10 mouse cellular contexts compared by ENCODE assay signal in the genomic region with DNA sequence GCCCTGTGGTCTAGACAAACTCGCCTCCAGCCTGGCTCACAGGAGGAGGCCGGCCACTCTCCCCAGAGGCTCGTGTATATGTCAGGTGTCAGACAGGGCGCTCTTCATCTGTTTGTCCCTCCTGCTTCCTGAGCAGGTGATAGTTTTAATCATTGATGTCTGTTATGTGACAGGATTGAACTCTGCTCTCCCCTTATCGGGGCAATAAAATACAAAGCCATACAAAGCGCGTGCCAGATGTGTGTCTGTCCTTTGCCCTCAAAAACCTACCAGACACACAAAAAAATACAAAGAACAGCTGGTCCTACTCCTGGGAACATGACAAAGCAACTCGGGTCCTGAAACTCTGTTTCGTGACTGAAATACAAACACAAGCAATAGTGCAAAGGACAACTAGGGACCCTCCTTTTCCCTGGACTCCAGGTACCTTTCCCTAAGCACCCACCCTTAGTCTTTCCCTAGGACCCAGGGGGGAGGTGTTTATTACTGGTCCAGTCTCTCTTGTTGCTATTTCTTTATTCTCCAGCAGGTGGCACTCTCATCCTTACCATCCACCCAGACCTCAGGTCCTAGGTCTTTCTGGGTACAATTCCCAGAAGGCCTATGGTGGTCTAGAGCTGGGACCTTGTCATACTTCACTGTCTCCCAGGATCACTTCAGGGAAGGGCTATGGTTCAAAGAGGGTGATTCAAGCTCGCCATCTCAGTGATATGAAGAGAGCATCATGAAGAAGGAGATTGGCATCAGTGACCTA. TPM values are rescaled to one million over a fixed set of nuclear protein-coding genes. Genes with fewer than 3 reads are reported as not detected.
DNase-seq lines count a peak whose midpoint lies in the region; ATAC-seq and TF ChIP-seq lines count a peak whose summit lies in the region.
"Had no signal": no experiment of that assay in that cellular context is flagged by ENCODE, and none has a peak within 500 bp of the region (broad histone marks: within the 10 kb centered on the region; RNA-seq: fewer than 3 reads in every experiment).

No protein-coding gene starts in this region.

- in situ Hi-C loops in ES-E14 (cut with MboI; ENCODE audit: low sequenced_read_pairs in 2 of 2, unreplicated experiment in 2 of 2) = loop anchor here (5.0 to 10.0 kb wide), 2 partner anchors 149 to 431 kb away; no protein-coding TSS in a partner anchor

- H3K9ac ChIP-seq in heart, postnatal 0 days (replicated peaks; ENCODE audit: low read depth, low read length) = no peak overlapping the region
- H3K9ac ChIP-seq in ES-E14 (ENCODE audit: insufficient read depth, low read depth, low read length, poor library complexity, severe bottlenecking) = no peak overlapping the region
- no peak overlapping the region for H3K9ac ChIP-seq in midbrain, embryonic 12.5 days (replicated peaks)
- H3K9ac ChIP-seq: embryonic facial prominence, embryonic 15.5 days; lung, embryonic 15.5 days had no signal

- no peak overlapping the region for H3K4me3 ChIP-seq in heart, postnatal 0 days (ENCODE audit: low read depth, low read length)
- no peak overlapping the region for H3K4me3 ChIP-seq in ES-E14 (ENCODE audit: insufficient read depth in 1 of 2, low read depth in 1 of 2, low read length in 2 of 2, poor library complexity in 1 of 2, severe bottlenecking in 1 of 2)
- H3K4me3 ChIP-seq in layer of hippocampus, adult 2 months = no peak overlapping the region
- H3K4me3 ChIP-seq in midbrain, embryonic 12.5 days = no peak overlapping the region
- H3K4me3 ChIP-seq: embryonic facial prominence, embryonic 15.5 days; lung, embryonic 15.5 days had no signal

- peak; percentile 81 for TF ChIP-seq CTCF in heart, postnatal 0 days (IDR thresholded peaks at IDR 0.05; ENCODE audit: low read depth)
- peak; percentile 96 for TF ChIP-seq CTCF in layer of hippocampus, adult 2 months (conservative IDR thresholded peaks at IDR 0.05)

- 27% methylated on average over 10 of the region's 10 CpGs for WGBS in heart, postnatal 0 days
- WGBS in midbrain, embryonic 12.5 days = 29% methylated on average over 10 of the region's 10 CpGs

- peak; percentile 19 for DNase-seq in heart, postnatal 0 days (ENCODE audit: low spot score)
- no peak for DNase-seq in heart, postnatal 25 days (ENCODE audit: low spot score)
- peak; percentile 75 for DNase-seq in ES-E14 (ENCODE audit: low read depth, low spot score)
- peak; percentile 29 to 59 for DNase-seq in cerebellum, postnatal 36 days
- peak; percentile 30 to 61 for DNase-seq in heart, postnatal 14 days
- DNase-seq in layer of hippocampus, adult 2 months (ENCODE audit: low spot score in 2 of 2) = peak; percentile 48 to 69
- no peak for DNase-seq in ovary, postnatal 36 days (ENCODE audit: low spot score)

- no peaks in the 10 kb centered on the region for H3K9me3 ChIP-seq in heart, postnatal 0 days (replicated peaks; ENCODE audit: control insufficient read depth, low read length)
- H3K9me3 ChIP-seq in ES-E14 (ENCODE audit: control insufficient read depth, insufficient read depth, low read depth, low read length) = no peaks in the 10 kb centered on the region
- H3K9me3 ChIP-seq in midbrain, embryonic 12.5 days = no peaks in the 10 kb centered on the region
- H3K9me3 ChIP-seq: embryonic facial prominence, embryonic 15.5 days; lung, embryonic 15.5 days had no signal

- H3K4me1 ChIP-seq in heart, postnatal 0 days (ENCODE audit: control insufficient read depth, insufficient read depth) = no peaks in the 10 kb centered on the region
- no peaks in the 10 kb centered on the region for H3K4me1 ChIP-seq in ES-E14 (ENCODE audit: control insufficient read depth in 2 of 2, insufficient read depth in 2 of 2, low read length in 2 of 2, poor library complexity in 1 of 2)
- peaks cover 22% of the 10 kb centered on the region for H3K4me1 ChIP-seq in midbrain, embryonic 12.5 days
- H3K4me1 ChIP-seq: embryonic facial prominence, embryonic 15.5 days; lung, embryonic 15.5 days had no signal

- peaks cover 9% of the 10 kb centered on the region for H3K27me3 ChIP-seq in heart, postnatal 0 days (ENCODE audit: control insufficient read depth, insufficient read depth, low read length)
- peaks cover 49% of the 10 kb centered on the region for H3K27me3 ChIP-seq in midbrain, embryonic 12.5 days

- no peak overlapping the region for H3K4me2 ChIP-seq in heart, postnatal 0 days (ENCODE audit: low read depth, low read length)
- H3K4me2 ChIP-seq in midbrain, embryonic 12.5 days (replicated peaks) = no peak overlapping the region
- H3K4me2 ChIP-seq: embryonic facial prominence, embryonic 15.5 days; lung, embryonic 15.5 days had no signal

- ATAC-seq in heart, postnatal 0 days (ENCODE audit: insufficient read depth, low read depth) = no peak
- peak; percentile 27; the same call in 1 of the 2 replicates for ATAC-seq in midbrain, embryonic 12.5 days (ENCODE audit: low FRiP score, low read depth)

- intact Hi-C loops in heart, postnatal 25 days (cut with DNase I) = loop anchor here (1.0 to 5.0 kb wide), 2 partner anchors 149 to 409 kb away; no protein-coding TSS in a partner anchor
- intact Hi-C loops in heart, postnatal 14 days (cut with DNase I) = loop anchor here (1.0 to 10.0 kb wide), 2 partner anchors 148 to 411 kb away; no protein-coding TSS in a partner anchor

- H3K36me3 ChIP-seq in heart, postnatal 0 days (replicated peaks; ENCODE audit: control insufficient read depth, insufficient read depth, low read length) = no peaks in the 10 kb centered on the region
- H3K36me3 ChIP-seq in ES-E14 (ENCODE audit: control insufficient read depth, insufficient read depth, low read length, poor library complexity, severe bottlenecking) = no peaks in the 10 kb centered on the region
- no peaks in the 10 kb centered on the region for H3K36me3 ChIP-seq in midbrain, embryonic 12.5 days
- H3K36me3 ChIP-seq: embryonic facial prominence, embryonic 15.5 days; lung, embryonic 15.5 days had no signal

- no peak for TF ChIP-seq EP300 in heart, postnatal 0 days (IDR thresholded peaks at IDR 0.05; ENCODE audit: low read depth)

- H3K27ac ChIP-seq in heart, postnatal 0 days (ENCODE audit: low read depth) = no peak overlapping the region
- H3K27ac ChIP-seq in ES-E14 (ENCODE audit: insufficient read depth, low read depth, low read length, poor library complexity, severe bottlenecking) = no peak overlapping the region
- H3K27ac ChIP-seq in layer of hippocampus, adult 2 months = no peak overlapping the region
- no peak overlapping the region for H3K27ac ChIP-seq in midbrain, embryonic 12.5 days (replicated peaks)
- H3K27ac ChIP-seq: embryonic facial prominence, embryonic 15.5 days; lung, embryonic 15.5 days had no signal

TF ChIP-seq in ES-E14, 5 proteins besides CTCF, POLR2A, EP300 and RAD21:
- TF ChIP-seq HCFC1 (IDR thresholded peaks at IDR 0.05; ENCODE audit: borderline replicate concordance, insufficient read depth, low read length) (no peak), CHD2 (IDR thresholded peaks at IDR 0.05; ENCODE audit: low read depth, low read length) (no peak), ZNF384 (IDR thresholded peaks at IDR 0.05; ENCODE audit: low read depth, low read length) (no peak), MAFK (IDR thresholded peaks at IDR 0.05; ENCODE audit: insufficient read depth, low read depth, low read length) (no peak), ZC3H11A (IDR thresholded peaks at IDR 0.05; ENCODE audit: borderline replicate concordance, low read depth, low read length) (peak; percentile 89)

RNA-seq across cellular contexts. Expression of a gene that starts 10.4 kb away (rescaled TPM):
- total RNA-seq in heart, postnatal 0 days (2014; rRNA removed; ENCODE audit: low replicate concordance) = not detected in 2 replicates
- not detected in 2 replicates for polyA plus RNA-seq in heart, postnatal 0 days (2015; fragmentation: Nextera tagmentation; extraction: Ambion mirVana)
- total RNA-seq in heart, postnatal 25 days (2021) = not detected
- 6.0 and 7.5 TPM in 2 replicates for total RNA-seq in ES-E14 (2012; rRNA removed)
- not detected for total RNA-seq in heart, postnatal 14 days (2021)
- total RNA-seq in layer of hippocampus, adult 2 months (2021) = 1 to 10 TPM; 1.4 to 1.5 TPM
- 16.4 and 21.3 TPM in 2 replicates for polyA plus RNA-seq in midbrain, embryonic 12.5 days (2016; fragmentation: Nextera tagmentation; extraction: Ambion mirVana)

RNA-seq across cellular contexts. Expression of a gene that starts 14.0 kb away (rescaled TPM):
- 0.92 and 3.7 TPM in 2 replicates for total RNA-seq in heart, postnatal 0 days (2014; rRNA removed; ENCODE audit: low replicate concordance)
- 0.43 and 0.59 TPM in 2 replicates for polyA plus RNA-seq in heart, postnatal 0 days (2015; fragmentation: Nextera tagmentation; extraction: Ambion mirVana)
- under 1 TPM; 0.78 to 0.99 TPM for total RNA-seq in heart, postnatal 25 days (2021)
- total RNA-seq in ES-E14 (2012; rRNA removed) = 0.09 and 0.11 TPM in 2 replicates
- total RNA-seq in heart, postnatal 14 days (2021) = under 1 TPM; 0.80 to 0.84 TPM
- under 1 TPM; 0.34 to 0.36 TPM for total RNA-seq in layer of hippocampus, adult 2 months (2021)
- 0.72 and 0.84 TPM in 2 replicates for polyA plus RNA-seq in midbrain, embryonic 12.5 days (2016; fragmentation: Nextera tagmentation; extraction: Ambion mirVana)

Comparison
In these comparisons a context has a peak if more than half of its experiments do, and no peak if none do; other contexts are left out.
1. DNase-seq: peak in heart, postnatal 0 days (single experiment), ES-E14 (single experiment), cerebellum, postnatal 36 days (2 of 2), heart, postnatal 14 days (2 of 2) and layer of hippocampus, adult 2 months (2 of 2); none in heart, postnatal 25 days (single experiment) and ovary, postnatal 36 days (single experiment).